Mouse (Mus musculus): ENCODE data around the gene Gm5741. TPM values are rescaled to one million over a fixed set of nuclear protein-coding genes. Genes with fewer than 3 reads are reported as not detected.
"Not testable (repeated sequence)": the region's sequence is repeated elsewhere in the genome, so short reads cannot be mapped to it uniquely, and the experiment has no call there.

Gm5741 gene
- polyA plus RNA-seq, 1 experiment from 2014 or later, result not detected

- 32% methylated on average over 21 of the region's 21 CpGs for WGBS
- H3K9ac ChIP-seq (ENCODE audit: low read length), result no peak overlapping the region
- peaks cover 72% of the 10 kb centered on the region for H3K36me3 ChIP-seq (ENCODE audit: control insufficient read depth, insufficient read depth, low read length)
- no peak overlapping the region for H3K27ac ChIP-seq (ENCODE audit: low read depth)
- no peaks in the 10 kb centered on the region for H3K4me1 ChIP-seq (replicated peaks; ENCODE audit: control insufficient read depth, insufficient read depth, low read length)
- no peaks in the 10 kb centered on the region for H3K27me3 ChIP-seq (replicated peaks; ENCODE audit: control insufficient read depth, insufficient read depth, low read length)
- ATAC-seq (replicated peaks; ENCODE audit: low FRiP score, low TSS enrichment, low read depth) (peak; percentile 28; the same call in 1 of the 2 replicates), DNase-seq (ENCODE audit: low spot score) (no peak)
- H3K4me2 ChIP-seq (ENCODE audit: low read length), result no peak overlapping the region
- no peak overlapping the region for H3K4me3 ChIP-seq (ENCODE audit: low read depth, low read length)
- H3K9me3 ChIP-seq (ENCODE audit: control insufficient read depth, low read length), result no peaks in the 10 kb centered on the region
Observed at GRCm38 (mm10) chr8:85091526-85092090, 23.8 kb upstream of the Gm5741 start.

- 84% methylated on average over 11 of the region's 11 CpGs for WGBS
- H3K9me3 ChIP-seq (ENCODE audit: control insufficient read depth, low read length), result no peaks in the 10 kb centered on the region
- no peak overlapping the region for H3K4me2 ChIP-seq (ENCODE audit: low read length)
- H3K36me3 ChIP-seq (ENCODE audit: control insufficient read depth, insufficient read depth, low read length), result peaks cover 67% of the 10 kb centered on the region
- no peaks in the 10 kb centered on the region for H3K27me3 ChIP-seq (replicated peaks; ENCODE audit: control insufficient read depth, insufficient read depth, low read length)
- no peak overlapping the region for H3K9ac ChIP-seq (ENCODE audit: low read length)
- H3K27ac ChIP-seq (ENCODE audit: low read depth), result no peak overlapping the region
- DNase-seq (ENCODE audit: low spot score) (no peak), ATAC-seq (replicated peaks; ENCODE audit: low FRiP score, low TSS enrichment, low read depth) (no peak)
- no peak overlapping the region for H3K4me3 ChIP-seq (ENCODE audit: low read depth, low read length)
- no peaks in the 10 kb centered on the region for H3K4me1 ChIP-seq (replicated peaks; ENCODE audit: control insufficient read depth, insufficient read depth, low read length)
Observed at GRCm38 (mm10) chr8:85090856-85091255, 23.1 kb upstream of the Gm5741 start.

- H3K27me3 ChIP-seq (replicated peaks; ENCODE audit: control insufficient read depth, insufficient read depth, low read length), result no peaks in the 10 kb centered on the region
- no peak overlapping the region for H3K4me3 ChIP-seq (ENCODE audit: low read depth, low read length)
- H3K4me2 ChIP-seq (ENCODE audit: low read length), result no peak overlapping the region
- no peak overlapping the region for H3K27ac ChIP-seq (ENCODE audit: low read depth)
- no peak overlapping the region for H3K9ac ChIP-seq (ENCODE audit: low read length)
- peaks cover 3% of the 10 kb centered on the region; the same call in 1 of the 2 replicates for H3K4me1 ChIP-seq (replicated peaks; ENCODE audit: control insufficient read depth, insufficient read depth, low read length)
- no peak for DNase-seq (ENCODE audit: low spot score)
- peaks cover 52% of the 10 kb centered on the region for H3K36me3 ChIP-seq (ENCODE audit: control insufficient read depth, insufficient read depth, low read length)
- ATAC-seq (replicated peaks; ENCODE audit: low FRiP score, low TSS enrichment, low read depth), result no peak
- no peaks in the 10 kb centered on the region for H3K9me3 ChIP-seq (ENCODE audit: control insufficient read depth, low read length)
- 79% methylated on average over 2 of the region's 2 CpGs for WGBS
Observed at GRCm38 (mm10) chr8:85088771-85089170, 21.0 kb upstream of the Gm5741 start.

- 81% methylated on average over 3 of the region's 3 CpGs for WGBS
- Histone ChIP-seq H3K36me3 (ENCODE audit: control insufficient read depth, insufficient read depth, low read length) (peaks cover 36% of the 10 kb centered on the region), H3K4me2 (ENCODE audit: low read length) (no peak overlapping the region), H3K4me1 (replicated peaks; ENCODE audit: control insufficient read depth, insufficient read depth, low read length) (peaks cover 9% of the 10 kb centered on the region; the same call in 1 of the 2 replicates), H3K4me3 (ENCODE audit: low read depth, low read length) (no peak overlapping the region), H3K9ac (ENCODE audit: low read length) (no peak overlapping the region), H3K27me3 (replicated peaks; ENCODE audit: control insufficient read depth, insufficient read depth, low read length) (no peaks in the 10 kb centered on the region), H3K9me3 (ENCODE audit: control insufficient read depth, low read length) (no peaks in the 10 kb centered on the region), H3K27ac (ENCODE audit: low read depth) (no peak overlapping the region)
- DNase-seq (ENCODE audit: low spot score) (no peak), ATAC-seq (replicated peaks; ENCODE audit: low FRiP score, low TSS enrichment, low read depth) (no peak)
Observed at GRCm38 (mm10) chr8:85086238-85086637, 18.5 kb upstream of the Gm5741 start.

- Histone ChIP-seq H3K4me3 (ENCODE audit: low read depth, low read length) (no peak overlapping the region), H3K36me3 (ENCODE audit: control insufficient read depth, insufficient read depth, low read length) (peaks cover 31% of the 10 kb centered on the region), H3K27me3 (replicated peaks; ENCODE audit: control insufficient read depth, insufficient read depth, low read length) (no peaks in the 10 kb centered on the region), H3K4me2 (ENCODE audit: low read length) (no peak overlapping the region), H3K4me1 (replicated peaks; ENCODE audit: control insufficient read depth, insufficient read depth, low read length) (peaks cover 13% of the 10 kb centered on the region; the same call in 1 of the 2 replicates), H3K9me3 (ENCODE audit: control insufficient read depth, low read length) (no peaks in the 10 kb centered on the region), H3K9ac (ENCODE audit: low read length) (no peak overlapping the region), H3K27ac (ENCODE audit: low read depth) (no peak overlapping the region)
- WGBS, result 87% methylated on average over 8 of the region's 8 CpGs
- no peak for DNase-seq (ENCODE audit: low spot score)
- no peak for ATAC-seq (replicated peaks; ENCODE audit: low FRiP score, low TSS enrichment, low read depth)
Observed at GRCm38 (mm10) chr8:85084633-85085032, 16.9 kb upstream of the Gm5741 start.

GRCm38 (mm10) chr8:85083108-85083813 is 15.5 kb upstream of the Gm5741 start, which contains the start of gene Man2b1:
Gene Man2b1, plus strand, starts transcription at chr8:85083270.
- Histone ChIP-seq H3K27me3 (replicated peaks; ENCODE audit: control insufficient read depth, insufficient read depth, low read length) (no peaks in the 10 kb centered on the region), H3K9ac (ENCODE audit: low read length) (peak within 1 kb of the TSS; percentile 62), H3K4me2 (ENCODE audit: low read length) (peak within 1 kb of the TSS; percentile 85), H3K36me3 (ENCODE audit: control insufficient read depth, insufficient read depth, low read length) (peaks cover 32% of the 10 kb centered on the region), H3K4me3 (ENCODE audit: low read depth, low read length) (peak within 1 kb of the TSS; percentile 55), H3K9me3 (ENCODE audit: control insufficient read depth, low read length) (no peaks in the 10 kb centered on the region), H3K4me1 (replicated peaks; ENCODE audit: control insufficient read depth, insufficient read depth, low read length) (peaks cover 16% of the 10 kb centered on the region; the same call in 1 of the 2 replicates), H3K27ac (ENCODE audit: low read depth) (no peak within 1 kb of the TSS)
- ATAC-seq (replicated peaks; ENCODE audit: low FRiP score, low TSS enrichment, low read depth) (peak; percentile 83), DNase-seq (ENCODE audit: low spot score) (peak; percentile 85)
- under 1% methylated on average over 30 of the region's 30 CpGs for WGBS

GRCm38 (mm10) chr8:85082169-85082568 is 14.4 kb upstream of the Gm5741 start:
- not testable (repeated sequence) for H3K4me3 ChIP-seq (ENCODE audit: low read depth, low read length); H3K4me2 ChIP-seq (ENCODE audit: low read length); ATAC-seq (replicated peaks; ENCODE audit: low FRiP score, low TSS enrichment, low read depth); H3K9ac ChIP-seq (ENCODE audit: low read length); H3K27me3 ChIP-seq (replicated peaks; ENCODE audit: control insufficient read depth, insufficient read depth, low read length); H3K27ac ChIP-seq (ENCODE audit: low read depth); DNase-seq (ENCODE audit: low spot score); H3K9me3 ChIP-seq (ENCODE audit: control insufficient read depth, low read length)
- 85% methylated on average over 4 of the region's 4 CpGs for WGBS
- Histone ChIP-seq H3K36me3 (ENCODE audit: control insufficient read depth, insufficient read depth, low read length) (peaks cover 28% of the 10 kb centered on the region), H3K4me1 (replicated peaks; ENCODE audit: control insufficient read depth, insufficient read depth, low read length) (peaks cover 16% of the 10 kb centered on the region; the same call in 1 of the 2 replicates)

GRCm38 (mm10) chr8:85081216-85081555 is 13.4 kb upstream of the Gm5741 start, which contains the start of gene Wdr83:
Gene Wdr83, minus strand, starts transcription at chr8:85081306.
- peaks cover 16% of the 10 kb centered on the region; the same call in 1 of the 2 replicates for H3K4me1 ChIP-seq (replicated peaks; ENCODE audit: control insufficient read depth, insufficient read depth, low read length)
- no peaks in the 10 kb centered on the region for H3K27me3 ChIP-seq (replicated peaks; ENCODE audit: control insufficient read depth, insufficient read depth, low read length)
- no peaks in the 10 kb centered on the region for H3K9me3 ChIP-seq (ENCODE audit: control insufficient read depth, low read length)
- peaks cover 26% of the 10 kb centered on the region for H3K36me3 ChIP-seq (ENCODE audit: control insufficient read depth, insufficient read depth, low read length)
- ATAC-seq (replicated peaks; ENCODE audit: low FRiP score, low TSS enrichment, low read depth) (peak; percentile 71), DNase-seq (ENCODE audit: low spot score) (no peak)
- H3K27ac ChIP-seq (ENCODE audit: low read depth), result peak within 1 kb of the TSS; percentile 64
- under 1% methylated on average over 9 of the region's 9 CpGs for WGBS
- H3K4me2 ChIP-seq (ENCODE audit: low read length), result peak within 1 kb of the TSS; percentile 85
- peak within 1 kb of the TSS; percentile 92 for H3K4me3 ChIP-seq (ENCODE audit: low read depth, low read length)
- peak within 1 kb of the TSS; percentile 81 for H3K9ac ChIP-seq (ENCODE audit: low read length)
